Mouse (Mus musculus): ENCODE data around the gene Pus7l. TPM values are rescaled to one million over a fixed set of nuclear protein-coding genes. Genes with fewer than 3 reads are reported as not detected.
"Not testable (repeated sequence)": the region's sequence is repeated elsewhere in the genome, so short reads cannot be mapped to it uniquely, and the experiment has no call there.

Pus7l gene
- total and polyA plus RNA-seq, 3 experiments = 33.2 to 51.2 (median 40.6) TPM

GRCm38 (mm10) chr15:94489433-94489832 is 53.9 kb downstream of the Pus7l start:
- Histone ChIP-seq H3K27me3 (ENCODE audit: control insufficient read depth in 1 of 2, insufficient read depth in 2 of 2, low read length in 2 of 2) (no peaks in the 10 kb centered on the region), H3K9ac (ENCODE audit: control insufficient read depth, low read depth, low read length, poor library complexity, severe bottlenecking) (no peak overlapping the region), H3K36me3 (ENCODE audit: control insufficient read depth in 1 of 2, insufficient read depth in 2 of 2, low read length in 2 of 2) (peaks cover 0 to 5% of the 10 kb centered on the region in 2 experiments; a peak in 2 of 4 replicates), H3K4me3 (ENCODE audit: control insufficient read depth in 1 of 2, insufficient read depth in 1 of 2, low read depth in 2 of 2, low read length in 2 of 2) (no peak overlapping the region), H3K79me2 (ENCODE audit: control insufficient read depth, insufficient read depth, low read length, poor library complexity) (no peaks in the 10 kb centered on the region), H3K27ac (ENCODE audit: control insufficient read depth, low read depth, low read length) (peak overlapping the region; percentile 15; the same call in 1 of the 2 replicates), H3K9me3 (replicated peaks; ENCODE audit: insufficient read depth, low read length) (no peaks in the 10 kb centered on the region), H3K4me1 (ENCODE audit: control insufficient read depth in 1 of 2, insufficient read depth in 2 of 2, low read length in 2 of 2) (peaks cover 4 to 6% of the 10 kb centered on the region in 2 experiments; a peak in 3 of 4 replicates)
- TF ChIP-seq BHLHE40 (IDR thresholded peaks at IDR 0.05; ENCODE audit: borderline replicate concordance, low read depth, low read length) (no peak), ETS1 (IDR thresholded peaks at IDR 0.05; ENCODE audit: low read depth, low read length) (peak; percentile 22; the same call in 1 of the 2 replicates), MYC (IDR thresholded peaks at IDR 0.05; ENCODE audit: low read depth, low read length) (no peak), EP300 (IDR thresholded peaks at IDR 0.05; ENCODE audit: low read depth in 1 of 2, low read length in 2 of 2) (peak; percentile 57 to 61; a peak in 2 of 4 replicates), MAZ (IDR thresholded peaks at IDR 0.05; ENCODE audit: low read depth, low read length) (no peak), TCF12 (IDR thresholded peaks at IDR 0.05; ENCODE audit: low read depth, low read length) (no peak), GABPA (IDR thresholded peaks at IDR 0.05; ENCODE audit: low read depth, low read length) (no peak), CTCF (IDR thresholded peaks at IDR 0.05 in 2 of 3, conservative IDR thresholded peaks at IDR 0.05 in 1 of 3; ENCODE audit: control insufficient read depth in 1 of 3, insufficient read depth in 1 of 3, low read depth in 2 of 3, low read length in 3 of 3, poor library complexity in 1 of 3, severe bottlenecking in 1 of 3) (no peak), NELFE (IDR thresholded peaks at IDR 0.05; ENCODE audit: low read depth, low read length) (no peak)
- DNase-seq (ENCODE audit: low read depth, low spot score) = peak; percentile 56

GRCm38 (mm10) chr15:94488028-94488427 is 55.3 kb downstream of the Pus7l start:
- H3K27me3 ChIP-seq (ENCODE audit: control insufficient read depth in 1 of 2, insufficient read depth in 2 of 2, low read length in 2 of 2); H3K4me1 ChIP-seq (ENCODE audit: control insufficient read depth in 1 of 2, insufficient read depth in 2 of 2, low read length in 2 of 2); H3K4me3 ChIP-seq (ENCODE audit: control insufficient read depth in 1 of 2, insufficient read depth in 1 of 2, low read depth in 2 of 2, low read length in 2 of 2); H3K36me3 ChIP-seq (ENCODE audit: control insufficient read depth in 1 of 2, insufficient read depth in 2 of 2, low read length in 2 of 2); H3K9ac ChIP-seq (ENCODE audit: control insufficient read depth, low read depth, low read length, poor library complexity, severe bottlenecking); H3K9me3 ChIP-seq (replicated peaks; ENCODE audit: insufficient read depth, low read length); H3K79me2 ChIP-seq (ENCODE audit: control insufficient read depth, insufficient read depth, low read length, poor library complexity): not testable (repeated sequence)
- peak; percentile 67; the same call in 1 of the 2 replicates for TF ChIP-seq ETS1 (IDR thresholded peaks at IDR 0.05; ENCODE audit: low read depth, low read length)
- TF ChIP-seq EP300 (IDR thresholded peaks at IDR 0.05; ENCODE audit: low read depth in 1 of 2, low read length in 2 of 2) = peak; percentile 72 to 78
- TF ChIP-seq GATA1 (IDR thresholded peaks at IDR 0.05; ENCODE audit: low read depth, low read length) = peak; percentile 45; the same call in 1 of the 2 replicates
- DNase-seq (ENCODE audit: low read depth, low spot score) = peak; percentile 77
- H3K27ac ChIP-seq (ENCODE audit: control insufficient read depth, low read depth, low read length) = peak overlapping the region; percentile 70

DNA sequence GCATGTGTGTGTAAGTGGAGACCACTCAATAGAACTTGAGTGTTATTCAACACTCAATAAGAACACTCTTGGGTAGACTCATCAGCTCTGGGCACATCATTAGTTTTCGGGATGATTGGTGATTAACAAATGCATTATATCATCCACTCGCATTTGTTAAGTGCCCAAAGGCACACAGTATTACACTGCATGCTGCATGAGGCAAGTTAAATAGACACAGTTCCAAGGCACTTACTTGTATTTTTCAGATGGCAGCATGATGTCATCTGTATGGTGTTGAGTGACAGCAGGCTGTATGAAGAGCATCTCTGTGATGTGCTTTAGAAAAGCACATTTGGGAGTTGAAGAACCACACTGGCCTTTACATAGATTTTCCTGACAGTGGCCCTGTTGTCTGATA is 60.8 kb downstream of the Pus7l start:
- Histone ChIP-seq H3K27ac (ENCODE audit: control insufficient read depth, low read depth, low read length) (no peak overlapping the region), H3K4me1 (ENCODE audit: control insufficient read depth in 1 of 2, insufficient read depth in 2 of 2, low read length in 2 of 2) (peaks cover 30 to 34% of the 10 kb centered on the region in 2 experiments), H3K27me3 (ENCODE audit: control insufficient read depth in 1 of 2, insufficient read depth in 2 of 2, low read length in 2 of 2) (no peaks in the 10 kb centered on the region), H3K9me3 (replicated peaks; ENCODE audit: insufficient read depth, low read length) (no peaks in the 10 kb centered on the region), H3K36me3 (ENCODE audit: control insufficient read depth in 1 of 2, insufficient read depth in 2 of 2, low read length in 2 of 2) (peaks cover 0 to 39% of the 10 kb centered on the region in 2 experiments; a peak in 2 of 4 replicates), H3K79me2 (ENCODE audit: control insufficient read depth, insufficient read depth, low read length, poor library complexity) (no peaks in the 10 kb centered on the region), H3K4me3 (ENCODE audit: control insufficient read depth in 1 of 2, insufficient read depth in 1 of 2, low read depth in 2 of 2, low read length in 2 of 2) (no peak overlapping the region), H3K9ac (ENCODE audit: control insufficient read depth, low read depth, low read length, poor library complexity, severe bottlenecking) (no peak overlapping the region)
- DNase-seq (ENCODE audit: low read depth, low spot score) = no peak
- TF ChIP-seq TCF12 (IDR thresholded peaks at IDR 0.05; ENCODE audit: low read depth, low read length) (no peak), USF2 (IDR thresholded peaks at IDR 0.05; ENCODE audit: borderline replicate concordance in 1 of 2, insufficient read depth in 1 of 2, low read depth in 1 of 2, low read length in 2 of 2) (no peak), ETS1 (IDR thresholded peaks at IDR 0.05; ENCODE audit: low read depth, low read length) (no peak), MXI1 (IDR thresholded peaks at IDR 0.05; ENCODE audit: low read depth, low read length) (no peak), MAX (IDR thresholded peaks at IDR 0.05; ENCODE audit: low read length) (no peak), TBP (IDR thresholded peaks at IDR 0.05; ENCODE audit: low read depth, low read length) (no peak)

Measured in MEL (cell line).